Mouse (Mus musculus): Measurements from ENCODE around the gene Mtmr4.

DNA sequence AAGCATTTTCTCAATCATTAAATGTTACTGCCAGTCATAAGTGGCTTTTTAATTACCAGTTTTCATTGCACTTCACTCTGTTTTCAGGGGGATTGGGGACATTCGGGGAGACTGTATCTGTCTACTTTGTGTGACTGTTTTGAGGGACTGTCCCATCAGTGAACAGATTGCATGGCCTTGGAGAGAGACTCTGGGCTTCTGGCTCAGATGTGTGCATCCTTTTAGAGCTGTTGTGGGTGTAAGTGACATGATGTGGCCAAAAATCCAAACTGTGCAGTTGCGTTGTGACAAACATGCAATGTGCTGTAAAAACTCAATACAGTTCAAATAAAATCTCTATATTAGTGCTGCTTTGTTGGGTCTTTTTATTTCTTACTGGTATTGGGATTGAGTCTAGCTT is 24.0 kb downstream of the Mtmr4 start:
- TF ChIP-seq CTCF (IDR thresholded peaks at IDR 0.05; ENCODE audit: low read depth) (no peak), EP300 (IDR thresholded peaks at IDR 0.05; ENCODE audit: low read depth) (no peak)

All from heart, postnatal 0 days (tissue).